ENCODE assay signal across 16 mouse cellular contexts in the genomic region with DNA sequence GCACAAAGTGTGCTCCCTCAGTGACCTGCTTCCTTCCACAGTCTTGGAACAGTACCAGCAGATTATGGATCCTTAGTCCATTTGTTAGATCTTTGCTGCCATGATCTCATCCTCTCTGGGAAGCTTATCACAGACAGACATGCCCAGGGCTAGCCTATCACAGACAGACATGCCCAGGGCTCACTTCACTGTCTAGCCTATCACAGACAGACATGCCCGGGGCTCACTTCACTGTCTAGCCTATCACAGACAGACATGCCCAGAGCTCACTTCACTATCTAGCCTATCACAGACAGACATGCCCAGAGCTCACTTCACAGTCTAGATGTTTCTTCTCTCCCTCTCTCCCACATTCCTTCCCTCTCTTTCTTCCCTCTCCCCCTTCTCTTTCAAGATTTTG.
DNase-seq lines count a peak whose midpoint lies in the region; ATAC-seq and TF ChIP-seq lines count a peak whose summit lies in the region.
"Had no signal": no experiment of that assay in that cellular context is flagged by ENCODE, and none has a peak within 500 bp of the region (broad histone marks: within the 10 kb centered on the region; RNA-seq: fewer than 3 reads in every experiment).

No protein-coding gene starts in this region.

- 100% methylated on average over 1 of the region's 1 CpGs for WGBS in hindbrain, postnatal 0 days
- 94% methylated on average over 1 of the region's 1 CpGs for WGBS in hindbrain, embryonic 14.5 days
- 100% methylated on average over 1 of the region's 1 CpGs for WGBS in limb, embryonic 14.5 days

- 0 out of 2 replicates have a peak, but pooled peaks have one; percentile 18 for ATAC-seq in hindbrain, postnatal 0 days
- ATAC-seq in hindbrain, embryonic 14.5 days (ENCODE audit: low FRiP score), result no peak
- no peak for ATAC-seq in limb, embryonic 14.5 days (ENCODE audit: low FRiP score, low read depth)

- in situ Hi-C loops in ES-E14 (cut with MboI; ENCODE audit: low sequenced_read_pairs in 2 of 2, unreplicated experiment in 2 of 2), result no loop called here

- H3K9me3 ChIP-seq in hindbrain, postnatal 0 days (ENCODE audit: low read length), result no peaks in the 10 kb centered on the region
- no peaks in the 10 kb centered on the region for H3K9me3 ChIP-seq in hindbrain, embryonic 14.5 days (ENCODE audit: control insufficient read depth, low read length)
- H3K9me3 ChIP-seq in ES-E14 (ENCODE audit: control insufficient read depth, insufficient read depth, low read depth, low read length), result no peaks in the 10 kb centered on the region
- H3K9me3 ChIP-seq in limb, embryonic 14.5 days (ENCODE audit: control insufficient read depth, low read length), result no peaks in the 10 kb centered on the region
- H3K9me3 ChIP-seq: neural tube, embryonic 12.5 days had no signal

- H3K36me3 ChIP-seq in hindbrain, postnatal 0 days (ENCODE audit: insufficient read depth, low read length), result no peaks in the 10 kb centered on the region
- H3K36me3 ChIP-seq in hindbrain, embryonic 14.5 days (replicated peaks; ENCODE audit: control insufficient read depth, insufficient read depth), result no peaks in the 10 kb centered on the region
- H3K36me3 ChIP-seq in ES-E14 (ENCODE audit: control insufficient read depth, insufficient read depth, low read length, poor library complexity, severe bottlenecking), result no peaks in the 10 kb centered on the region
- H3K36me3 ChIP-seq in limb, embryonic 14.5 days (ENCODE audit: control insufficient read depth, insufficient read depth, low read length), result 0 out of 2 replicates have a peak, but pooled peaks cover 4% of the 10 kb centered on the region
- H3K36me3 ChIP-seq: neural tube, embryonic 12.5 days had no signal

- no peak overlapping the region for H3K4me2 ChIP-seq in hindbrain, postnatal 0 days (ENCODE audit: low read depth, low read length)
- no peak overlapping the region for H3K4me2 ChIP-seq in hindbrain, embryonic 14.5 days (replicated peaks)
- H3K4me2 ChIP-seq in limb, embryonic 14.5 days (replicated peaks; ENCODE audit: low read depth, low read length, severe bottlenecking), result no peak overlapping the region
- H3K4me2 ChIP-seq: heart, embryonic 11.5 days; neural tube, embryonic 12.5 days had no signal

- H3K27me3 ChIP-seq in hindbrain, postnatal 0 days (ENCODE audit: insufficient read depth, low read length), result no peaks in the 10 kb centered on the region
- H3K27me3 ChIP-seq in hindbrain, embryonic 14.5 days (ENCODE audit: control insufficient read depth, insufficient read depth, low read length), result no peaks in the 10 kb centered on the region
- H3K27me3 ChIP-seq in limb, embryonic 14.5 days (ENCODE audit: control insufficient read depth, insufficient read depth, low read length), result no peaks in the 10 kb centered on the region
- H3K27me3 ChIP-seq: neural tube, embryonic 12.5 days had no signal

- DNase-seq in hindbrain, postnatal 0 days (ENCODE audit: low spot score), result no peak
- no peak for DNase-seq in hindbrain, embryonic 14.5 days (ENCODE audit: low spot score)
- DNase-seq in 3T3-L1 (ENCODE audit: low read depth, low spot score) (peak; percentile 34), ES-E14 (ENCODE audit: low read depth, low spot score) (no peak)
- DNase-seq in limb, embryonic 14.5 days (ENCODE audit: low spot score), result no peak
- DNase-seq in spleen, postnatal 14 days (ENCODE audit: low spot score in 2 of 2), result no peak
- DNase-seq in spleen, adult 18-20 months, result no peak
- DNase-seq: kidney, adult 8-10 months; lung, postnatal 36 days; midbrain, embryonic 14.5 days; right cerebral cortex, postnatal 14 days; thymus, adult 18-20 months had no signal

- H3K4me3 ChIP-seq in hindbrain, postnatal 0 days (ENCODE audit: low read length), result no peak overlapping the region
- H3K4me3 ChIP-seq in hindbrain, embryonic 14.5 days (replicated peaks; ENCODE audit: low read length), result no peak overlapping the region
- H3K4me3 ChIP-seq in ES-E14 (ENCODE audit: insufficient read depth in 1 of 2, low read depth in 1 of 2, low read length in 2 of 2, poor library complexity in 1 of 2, severe bottlenecking in 1 of 2), result no peak overlapping the region
- H3K4me3 ChIP-seq in limb, embryonic 14.5 days (replicated peaks; ENCODE audit: low read length), result no peak overlapping the region
- H3K4me3 ChIP-seq: layer of hippocampus, adult 2 months; neural tube, embryonic 12.5 days had no signal

- no peak for TF ChIP-seq CTCF in hindbrain, postnatal 0 days (IDR thresholded peaks at IDR 0.05; ENCODE audit: low read depth)

- no peak for TF ChIP-seq POLR2A in limb, embryonic 14.5 days (IDR thresholded peaks at IDR 0.05; ENCODE audit: borderline replicate concordance, extremely low read depth, insufficient read depth, insufficient read length)

- 0 out of 2 replicates have a peak, but pooled peaks cover 9% of the 10 kb centered on the region for H3K4me1 ChIP-seq in hindbrain, postnatal 0 days (ENCODE audit: insufficient read depth, low read length)
- H3K4me1 ChIP-seq in hindbrain, embryonic 14.5 days (replicated peaks; ENCODE audit: control insufficient read depth, insufficient read depth, low read length), result peaks cover 11% of the 10 kb centered on the region; the same call in 1 of the 2 replicates
- H3K4me1 ChIP-seq in ES-E14 (ENCODE audit: control insufficient read depth in 2 of 2, insufficient read depth in 2 of 2, low read length in 2 of 2, poor library complexity in 1 of 2), result peaks cover 0 to 4% of the 10 kb centered on the region in 2 experiments; a peak in 1 of 4 replicates
- peaks cover 30% of the 10 kb centered on the region for H3K4me1 ChIP-seq in limb, embryonic 14.5 days (ENCODE audit: control insufficient read depth, insufficient read depth, low read length)
- H3K4me1 ChIP-seq: neural tube, embryonic 12.5 days had no signal

- no peak overlapping the region for H3K9ac ChIP-seq in hindbrain, postnatal 0 days (replicated peaks; ENCODE audit: low read length)
- no peak overlapping the region for H3K9ac ChIP-seq in hindbrain, embryonic 14.5 days
- no peak overlapping the region for H3K9ac ChIP-seq in ES-E14 (ENCODE audit: insufficient read depth, low read depth, low read length, poor library complexity, severe bottlenecking)
- no peak overlapping the region for H3K9ac ChIP-seq in limb, embryonic 14.5 days (ENCODE audit: low read depth, low read length, severe bottlenecking)
- H3K9ac ChIP-seq: liver, embryonic 14.5 days; neural tube, embryonic 12.5 days had no signal

- H3K27ac ChIP-seq in hindbrain, postnatal 0 days, result no peak overlapping the region
- H3K27ac ChIP-seq in hindbrain, embryonic 14.5 days, result no peak overlapping the region
- peak overlapping the region; percentile 67 for H3K27ac ChIP-seq in ES-E14 (ENCODE audit: insufficient read depth, low read depth, low read length, poor library complexity, severe bottlenecking)
- H3K27ac ChIP-seq in limb, embryonic 14.5 days (replicated peaks; ENCODE audit: low read depth, low read length), result 0 out of 2 replicates have a peak overlapping the region, but pooled peaks have one; percentile 90
- H3K27ac ChIP-seq: liver, embryonic 14.5 days; neural tube, embryonic 12.5 days had no signal

TF ChIP-seq in ES-E14, 5 proteins besides CTCF, POLR2A, EP300 and RAD21:
- no peak for TF ChIP-seq ZC3H11A (IDR thresholded peaks at IDR 0.05; ENCODE audit: borderline replicate concordance, low read depth, low read length)
- no peak for TF ChIP-seq HCFC1 (IDR thresholded peaks at IDR 0.05; ENCODE audit: borderline replicate concordance, insufficient read depth, low read length)
- no peak for TF ChIP-seq MAFK (IDR thresholded peaks at IDR 0.05; ENCODE audit: insufficient read depth, low read depth, low read length)
- TF ChIP-seq ZNF384 (IDR thresholded peaks at IDR 0.05; ENCODE audit: low read depth, low read length), result no peak
- TF ChIP-seq CHD2 (IDR thresholded peaks at IDR 0.05; ENCODE audit: low read depth, low read length), result no peak

Comparison
In these comparisons a context has a peak if more than half of its experiments do, and no peak if none do; other contexts are left out.
1. H3K27ac ChIP-seq: peak in ES-E14 (single experiment) and limb, embryonic 14.5 days (single experiment); none in hindbrain, postnatal 0 days (single experiment) and hindbrain, embryonic 14.5 days (single experiment).